Comparison of ENCODE assay signal across 22 mouse cellular contexts in genomic region chr16:38674891-38675290, GRCm38 (mm10). TPM values are rescaled to one million over a fixed set of nuclear protein-coding genes. Genes with fewer than 3 reads are reported as not detected.
DNase-seq lines count a peak whose midpoint lies in the region; ATAC-seq and TF ChIP-seq lines count a peak whose summit lies in the region.
"Had no signal": no experiment of that assay in that cellular context is flagged by ENCODE, and none has a peak within 500 bp of the region (broad histone marks: within the 10 kb centered on the region; RNA-seq: fewer than 3 reads in every experiment).

No protein-coding gene starts in this region.

- no peak for TF ChIP-seq EP300 in heart, adult 2 months (IDR thresholded peaks at IDR 0.05; ENCODE audit: insufficient read depth, low read depth, low read length)

- no peaks in the 10 kb centered on the region for H3K27me3 ChIP-seq in heart, adult 2 months (ENCODE audit: control insufficient read depth, insufficient read depth, low read length)
- no peaks in the 10 kb centered on the region for H3K27me3 ChIP-seq in hindbrain, embryonic 10.5 days (ENCODE audit: insufficient read depth, poor library complexity, severe bottlenecking)
- no peaks in the 10 kb centered on the region for H3K27me3 ChIP-seq in hindbrain, embryonic 13.5 days
- no peaks in the 10 kb centered on the region for H3K27me3 ChIP-seq in neural tube, embryonic 15.5 days (replicated peaks)
- H3K27me3 ChIP-seq: embryonic facial prominence, embryonic 15.5 days; intestine, embryonic 15.5 days had no signal

- H3K4me1 ChIP-seq in heart, adult 2 months (ENCODE audit: control insufficient read depth, insufficient read depth, low read length) = peaks cover 34% of the 10 kb centered on the region
- H3K4me1 ChIP-seq in hindbrain, embryonic 10.5 days (replicated peaks) = peaks cover 38% of the 10 kb centered on the region
- peaks cover 34% of the 10 kb centered on the region for H3K4me1 ChIP-seq in hindbrain, embryonic 13.5 days (replicated peaks)
- H3K4me1 ChIP-seq in neural tube, embryonic 15.5 days = peaks cover 5% of the 10 kb centered on the region
- peaks cover 29% of the 10 kb centered on the region for H3K4me1 ChIP-seq in olfactory bulb, adult 2 months (ENCODE audit: control insufficient read depth, insufficient read depth, low read length)
- H3K4me1 ChIP-seq: intestine, embryonic 15.5 days had no signal

- no peak for TF ChIP-seq POLR2A in heart, adult 2 months (IDR thresholded peaks at IDR 0.05; ENCODE audit: insufficient read depth, low read depth, low read length)
- TF ChIP-seq POLR2A in olfactory bulb, adult 2 months (IDR thresholded peaks at IDR 0.05; ENCODE audit: insufficient read depth, low read depth, low read length) = no peak

- no peak overlapping the region for H3K4me3 ChIP-seq in heart, adult 2 months
- H3K4me3 ChIP-seq in hindbrain, embryonic 10.5 days = no peak overlapping the region
- no peak overlapping the region for H3K4me3 ChIP-seq in hindbrain, embryonic 13.5 days
- H3K4me3 ChIP-seq in neural tube, embryonic 15.5 days (replicated peaks) = no peak overlapping the region
- no peak overlapping the region for H3K4me3 ChIP-seq in olfactory bulb, adult 2 months (ENCODE audit: insufficient read depth, low read depth, low read length)
- H3K4me3 ChIP-seq: embryonic facial prominence, embryonic 15.5 days; erythroblast, embryonic 14.5 days; forebrain, embryonic 10.5 days; intestine, embryonic 15.5 days had no signal

- peak overlapping the region; percentile 82 for H3K27ac ChIP-seq in heart, adult 2 months
- H3K27ac ChIP-seq in hindbrain, embryonic 10.5 days = peak overlapping the region; percentile 88; the same call in 1 of the 2 replicates
- no peak overlapping the region for H3K27ac ChIP-seq in hindbrain, embryonic 13.5 days
- 0 out of 2 replicates have a peak overlapping the region, but pooled peaks have one; percentile 23 for H3K27ac ChIP-seq in neural tube, embryonic 15.5 days (replicated peaks)
- H3K27ac ChIP-seq in olfactory bulb, adult 2 months (ENCODE audit: insufficient read depth, low read depth, low read length) = peak overlapping the region; percentile 65
- H3K27ac ChIP-seq: embryonic facial prominence, embryonic 15.5 days; forebrain, embryonic 10.5 days; intestine, embryonic 15.5 days had no signal

- H3K79me2 ChIP-seq in heart, adult 2 months (replicated peaks; ENCODE audit: control insufficient read depth, insufficient read depth, low read length) = peaks cover 3% of the 10 kb centered on the region; the same call in 1 of the 2 replicates

- H3K4me2 ChIP-seq in hindbrain, embryonic 13.5 days = no peak overlapping the region
- H3K4me2 ChIP-seq in neural tube, embryonic 15.5 days = no peak overlapping the region
- H3K4me2 ChIP-seq: embryonic facial prominence, embryonic 15.5 days; intestine, embryonic 15.5 days had no signal

- no peak overlapping the region for H3K9ac ChIP-seq in heart, adult 2 months (ENCODE audit: low read depth, low read length)
- no peak overlapping the region for H3K9ac ChIP-seq in hindbrain, embryonic 13.5 days
- H3K9ac ChIP-seq in neural tube, embryonic 15.5 days (replicated peaks) = no peak overlapping the region
- H3K9ac ChIP-seq: embryonic facial prominence, embryonic 15.5 days; intestine, embryonic 15.5 days had no signal

- TF ChIP-seq CTCF in heart, adult 2 months (IDR thresholded peaks at IDR 0.05) = 0 out of 2 replicates have a peak, but pooled peaks have one; percentile 17
- no peak for TF ChIP-seq CTCF in olfactory bulb, adult 2 months (IDR thresholded peaks at IDR 0.05; ENCODE audit: insufficient read depth, low read depth, low read length)

- no peaks in the 10 kb centered on the region for H3K9me3 ChIP-seq in hindbrain, embryonic 10.5 days
- H3K9me3 ChIP-seq in hindbrain, embryonic 13.5 days = no peaks in the 10 kb centered on the region
- H3K9me3 ChIP-seq in neural tube, embryonic 15.5 days (replicated peaks) = no peaks in the 10 kb centered on the region
- H3K9me3 ChIP-seq: embryonic facial prominence, embryonic 15.5 days; forebrain, embryonic 10.5 days; G1E; intestine, embryonic 15.5 days had no signal

- 50% methylated on average over 11 of the region's 11 CpGs for WGBS in heart, adult 2 months
- 89% methylated on average over 11 of the region's 11 CpGs for WGBS in hindbrain, embryonic 10.5 days
- 87% methylated on average over 11 of the region's 11 CpGs for WGBS in hindbrain, embryonic 13.5 days
- WGBS in neural tube, embryonic 15.5 days = 89% methylated on average over 11 of the region's 11 CpGs
- WGBS in olfactory bulb, adult 2 months = 78% methylated on average over 11 of the region's 11 CpGs

- no peak for ATAC-seq in hindbrain, embryonic 13.5 days (ENCODE audit: low FRiP score)
- no peak for ATAC-seq in neural tube, embryonic 15.5 days (ENCODE audit: low FRiP score)
- ATAC-seq: CD4-positive, CD25-positive, alpha-beta regulatory T cell, adult 4 months; forebrain, embryonic 14.5 days; intestine, embryonic 15.5 days had no signal

- peak in 1 of 2 experiments; percentile 37 for DNase-seq in heart, adult 2 months
- no peak for DNase-seq in heart, adult 9 months (ENCODE audit: low spot score in 2 of 2)
- DNase-seq in hindbrain, embryonic 10.5 days (ENCODE audit: low spot score) = no peak
- no peak for DNase-seq in neural tube, embryonic 10.5 days (ENCODE audit: extremely low spot score, low spot score)
- DNase-seq in left cerebral cortex, postnatal 4 days = no peak
- DNase-seq: adrenal gland, adult 8-10 months; adrenal gland, postnatal 36 days; cerebellum, adult 11-12 months; cerebellum, adult 9-11 months; cerebellum, postnatal 36 days; gastrocnemius, postnatal 10 days; kidney, adult 8-10 months had no signal

- peaks cover 32% of the 10 kb centered on the region for H3K36me3 ChIP-seq in heart, adult 2 months (ENCODE audit: control insufficient read depth, insufficient read depth, low read length)
- H3K36me3 ChIP-seq in hindbrain, embryonic 10.5 days = no peaks in the 10 kb centered on the region
- H3K36me3 ChIP-seq in hindbrain, embryonic 13.5 days = no peaks in the 10 kb centered on the region
- no peaks in the 10 kb centered on the region for H3K36me3 ChIP-seq in neural tube, embryonic 15.5 days
- H3K36me3 ChIP-seq: embryonic facial prominence, embryonic 15.5 days; G1E; intestine, embryonic 15.5 days had no signal

- intact Hi-C loops in heart, adult 2 months (cut with DNase I) = loop anchor here (2.0 to 10.0 kb wide), 2 partner anchors 22 to 50 kb away; no protein-coding TSS in a partner anchor
- intact Hi-C loops in left cerebral cortex, postnatal 4 days (cut with DNase I) = no loop called here

RNA-seq across cellular contexts. Expression of gene Arhgap31, which starts 38.2 kb away (rescaled TPM):
- total RNA-seq in heart, adult 2 months (2021) = 10 to 100 TPM; 38.2 to 41.2 TPM
- 14.1 and 20.1 TPM in 2 replicates for polyA plus RNA-seq in heart, adult 2 months (2012; rRNA removed)
- polyA plus RNA-seq in hindbrain, embryonic 10.5 days (2016; fragmentation: Nextera tagmentation; extraction: Ambion mirVana) = 8.8 and 9.0 TPM in 2 replicates
- polyA plus RNA-seq in hindbrain, embryonic 13.5 days (2015; fragmentation: Nextera tagmentation; extraction: Ambion mirVana) = 5.2 and 6.6 TPM in 2 replicates
- polyA plus RNA-seq in neural tube, embryonic 15.5 days (2015; fragmentation: Nextera tagmentation; extraction: Ambion mirVana) = 5.9 and 6.0 TPM in 2 replicates
- not detected in 2 replicates for polyA plus RNA-seq in olfactory bulb, adult 2 months (2012; ENCODE audit: insufficient read depth, insufficient read length, low replicate concordance, missing spikeins)
- 10 to 100 TPM; 18.0 to 18.7 TPM for total RNA-seq in left cerebral cortex, postnatal 4 days (2021)
